Mouse (Mus musculus): ENCODE measurements around the gene Scaf4. TPM values are rescaled to one million over a fixed set of nuclear protein-coding genes. Genes with fewer than 3 reads are reported as not detected.
"Not testable (repeated sequence)": the region's sequence is repeated elsewhere in the genome, so short reads cannot be mapped to it uniquely, and the experiment has no call there.

Gene Scaf4
- polyA plus RNA-seq, 1 experiment from 2014 or later = 9.3 TPM

DNA sequence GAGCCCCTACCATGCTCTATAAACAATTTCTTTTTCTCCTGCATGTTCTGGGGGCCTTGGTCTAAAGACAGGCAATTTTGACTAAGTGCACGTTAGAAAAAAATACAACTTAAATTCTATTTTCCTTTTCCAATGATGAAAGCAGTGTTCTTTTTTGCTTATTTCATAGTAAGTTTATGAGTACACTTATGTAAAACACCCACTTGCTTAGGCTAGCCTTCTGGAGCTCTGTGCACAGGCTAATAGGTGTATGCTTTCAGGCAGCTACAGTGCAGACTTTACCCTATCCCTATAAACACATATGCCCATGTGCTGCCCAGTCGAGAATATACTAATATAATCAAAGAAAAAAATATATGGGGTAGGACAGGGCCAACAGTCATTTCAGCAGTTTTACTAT lies 31.8 kb downstream of the Scaf4 start:
- no peaks in the 10 kb centered on the region for H3K27me3 ChIP-seq (replicated peaks; ENCODE audit: control insufficient read depth, insufficient read depth, low read length)
- H3K4me1 ChIP-seq (replicated peaks; ENCODE audit: control insufficient read depth, insufficient read depth, low read length) = no peaks in the 10 kb centered on the region
- no peak overlapping the region for H3K27ac ChIP-seq (ENCODE audit: low read depth, low read length)
- H3K36me3 ChIP-seq (ENCODE audit: control insufficient read depth, insufficient read depth) = peaks cover 87% of the 10 kb centered on the region
- no peaks in the 10 kb centered on the region for H3K9me3 ChIP-seq (ENCODE audit: control insufficient read depth)
- H3K4me3 ChIP-seq (ENCODE audit: low read depth, low read length) = no peak overlapping the region
- no peak overlapping the region for H3K9ac ChIP-seq (ENCODE audit: low read depth, low read length)
- no peak for TF ChIP-seq CTCF (IDR thresholded peaks at IDR 0.05; ENCODE audit: low read depth)
- WGBS = 84% methylated on average over 2 of the region's 2 CpGs
- no peak for ATAC-seq
- H3K4me2 ChIP-seq (replicated peaks; ENCODE audit: low read depth) = no peak overlapping the region

DNA sequence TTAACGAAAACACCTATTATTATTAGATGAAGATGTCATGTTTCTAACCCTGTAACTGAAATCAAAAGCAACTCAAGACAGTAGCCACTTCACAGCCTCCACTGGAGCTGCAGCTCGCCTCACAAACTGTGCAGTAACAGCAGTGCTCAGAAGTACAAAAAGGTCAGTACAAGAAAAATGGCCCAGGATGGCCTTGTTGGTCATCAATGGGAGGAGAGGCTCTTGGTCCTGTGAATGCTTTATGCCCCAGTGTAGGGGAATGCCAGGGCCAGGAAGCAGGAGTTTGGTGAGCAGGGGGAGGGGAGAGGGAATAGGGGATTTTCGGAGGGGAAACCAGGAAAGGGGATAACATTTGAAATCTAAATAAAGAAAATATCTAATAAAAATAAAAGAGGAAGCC lies 33.0 kb downstream of the Scaf4 start:
- not testable (repeated sequence) for H3K4me3 ChIP-seq (ENCODE audit: low read depth, low read length); H3K27ac ChIP-seq (ENCODE audit: low read depth, low read length); H3K27me3 ChIP-seq (replicated peaks; ENCODE audit: control insufficient read depth, insufficient read depth, low read length); H3K9me3 ChIP-seq (ENCODE audit: control insufficient read depth); ATAC-seq; H3K4me1 ChIP-seq (replicated peaks; ENCODE audit: control insufficient read depth, insufficient read depth, low read length); H3K4me2 ChIP-seq (replicated peaks; ENCODE audit: low read depth); H3K9ac ChIP-seq (ENCODE audit: low read depth, low read length)
- 96% methylated on average over 3 of the region's 3 CpGs for WGBS
- peaks cover 86% of the 10 kb centered on the region for H3K36me3 ChIP-seq (ENCODE audit: control insufficient read depth, insufficient read depth)

DNA sequence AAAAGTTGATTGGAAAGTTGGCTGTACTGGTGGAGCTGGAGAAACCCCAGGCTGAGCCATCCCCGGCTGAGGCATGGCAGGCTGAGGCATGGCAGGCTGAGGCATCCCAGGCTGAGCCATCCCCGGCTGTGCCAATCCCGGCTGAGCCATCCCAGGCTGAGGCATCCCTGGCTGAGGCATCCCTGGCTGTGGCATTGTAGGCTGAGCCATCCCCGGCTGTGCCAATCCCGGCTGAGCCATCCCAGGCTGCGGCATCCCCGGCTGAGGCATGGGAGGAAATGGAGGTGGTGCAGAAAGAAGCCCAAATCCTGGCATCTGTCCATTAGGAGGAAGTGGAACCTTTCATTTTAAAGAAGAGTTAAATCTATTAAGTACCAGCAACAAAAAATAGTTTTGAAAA lies 34.2 kb downstream of the Scaf4 start:
- Histone ChIP-seq H3K4me2 (replicated peaks; ENCODE audit: low read depth) (no peak overlapping the region), H3K4me1 (replicated peaks; ENCODE audit: control insufficient read depth, insufficient read depth, low read length) (no peaks in the 10 kb centered on the region), H3K4me3 (ENCODE audit: low read depth, low read length) (no peak overlapping the region), H3K9ac (ENCODE audit: low read depth, low read length) (no peak overlapping the region), H3K27ac (ENCODE audit: low read depth, low read length) (no peak overlapping the region), H3K27me3 (replicated peaks; ENCODE audit: control insufficient read depth, insufficient read depth, low read length) (no peaks in the 10 kb centered on the region), H3K9me3 (ENCODE audit: control insufficient read depth) (no peaks in the 10 kb centered on the region), H3K36me3 (ENCODE audit: control insufficient read depth, insufficient read depth) (peaks cover 92% of the 10 kb centered on the region)
- TF ChIP-seq CTCF (IDR thresholded peaks at IDR 0.05; ENCODE audit: low read depth) = no peak
- WGBS = 93% methylated on average over 7 of the region's 7 CpGs
- ATAC-seq = no peak

DNA sequence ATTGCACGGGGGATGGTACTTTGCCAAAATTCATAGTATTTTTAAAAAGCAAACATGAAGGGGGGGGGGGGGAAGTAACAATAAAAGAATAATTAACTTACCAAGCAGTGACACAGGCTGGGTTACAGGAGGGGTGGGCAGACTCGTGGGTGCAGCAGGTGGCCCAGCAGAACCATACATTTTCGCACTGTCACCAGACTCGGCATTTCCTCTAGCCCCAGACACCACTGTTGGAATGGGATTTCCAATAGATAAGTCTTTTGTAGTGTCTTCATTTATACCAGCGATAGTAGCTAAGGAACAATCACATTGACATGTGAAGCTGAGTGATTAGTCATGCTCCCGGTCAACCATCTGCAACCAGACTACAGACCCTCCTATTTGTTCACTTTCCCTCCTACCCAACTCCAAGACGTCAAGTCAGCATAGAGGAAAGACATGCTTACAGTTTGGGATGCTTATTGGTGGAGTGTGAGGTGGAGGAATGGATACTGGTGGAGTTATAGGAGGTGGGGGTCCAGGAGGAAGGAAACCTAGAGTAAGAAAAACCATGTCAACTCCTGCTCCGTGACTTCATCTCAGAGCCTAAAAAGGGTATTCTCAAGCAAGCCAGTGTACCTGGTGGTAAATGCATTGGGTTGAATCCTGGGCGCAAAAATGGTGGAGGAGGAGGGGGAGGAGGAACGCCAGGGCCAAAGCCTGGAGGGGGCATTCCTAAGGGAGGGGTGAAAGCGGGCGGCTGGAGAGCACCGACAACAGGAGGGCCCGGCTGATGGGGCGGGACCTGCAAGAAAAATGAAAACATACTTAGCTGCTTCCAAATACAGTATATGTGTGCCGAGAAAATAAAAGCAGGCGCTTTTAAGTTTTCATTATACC lies 41.6 kb downstream of the Scaf4 start:
- Histone ChIP-seq H3K4me2 (replicated peaks; ENCODE audit: low read depth) (no peak overlapping the region), H3K9ac (ENCODE audit: low read depth, low read length) (no peak overlapping the region), H3K4me1 (replicated peaks; ENCODE audit: control insufficient read depth, insufficient read depth, low read length) (no peaks in the 10 kb centered on the region), H3K36me3 (ENCODE audit: control insufficient read depth, insufficient read depth) (peaks cover 83% of the 10 kb centered on the region), H3K9me3 (ENCODE audit: control insufficient read depth) (no peaks in the 10 kb centered on the region), H3K4me3 (ENCODE audit: low read depth, low read length) (no peak overlapping the region), H3K27me3 (replicated peaks; ENCODE audit: control insufficient read depth, insufficient read depth, low read length) (no peaks in the 10 kb centered on the region), H3K27ac (ENCODE audit: low read depth, low read length) (no peak overlapping the region)
- WGBS = 79% methylated on average over 17 of the region's 17 CpGs
- ATAC-seq = no peak
- TF ChIP-seq CTCF (IDR thresholded peaks at IDR 0.05; ENCODE audit: low read depth) = no peak

DNA sequence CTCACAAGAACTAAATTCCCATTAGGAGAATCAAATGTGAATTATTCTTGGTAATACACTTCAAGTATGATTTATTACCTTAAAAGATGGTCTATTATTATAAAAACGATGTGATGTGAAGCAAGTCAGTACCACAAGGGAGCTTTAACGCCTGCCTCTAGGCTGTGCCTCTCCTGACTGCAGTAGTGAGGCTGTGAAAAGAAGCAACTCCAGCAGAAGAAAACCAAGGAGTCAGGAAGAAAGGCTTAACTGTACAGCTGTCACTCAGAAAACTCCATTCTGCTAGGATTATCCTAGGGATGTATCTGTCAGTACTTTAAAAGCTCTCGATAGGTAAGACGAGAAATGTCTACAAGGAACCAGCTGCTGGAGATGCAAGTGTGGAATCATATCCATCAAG lies 42.4 kb downstream of the Scaf4 start:
- Histone ChIP-seq H3K9ac (ENCODE audit: low read depth, low read length) (no peak overlapping the region), H3K27me3 (replicated peaks; ENCODE audit: control insufficient read depth, insufficient read depth, low read length) (no peaks in the 10 kb centered on the region), H3K27ac (ENCODE audit: low read depth, low read length) (no peak overlapping the region), H3K4me1 (replicated peaks; ENCODE audit: control insufficient read depth, insufficient read depth, low read length) (no peaks in the 10 kb centered on the region), H3K36me3 (ENCODE audit: control insufficient read depth, insufficient read depth) (peaks cover 80% of the 10 kb centered on the region), H3K4me3 (ENCODE audit: low read depth, low read length) (no peak overlapping the region), H3K4me2 (replicated peaks; ENCODE audit: low read depth) (no peak overlapping the region), H3K9me3 (ENCODE audit: control insufficient read depth) (no peaks in the 10 kb centered on the region)
- no peak for TF ChIP-seq CTCF (IDR thresholded peaks at IDR 0.05; ENCODE audit: low read depth)
- no peak for ATAC-seq
- WGBS = 88% methylated on average over 4 of the region's 4 CpGs

DNA sequence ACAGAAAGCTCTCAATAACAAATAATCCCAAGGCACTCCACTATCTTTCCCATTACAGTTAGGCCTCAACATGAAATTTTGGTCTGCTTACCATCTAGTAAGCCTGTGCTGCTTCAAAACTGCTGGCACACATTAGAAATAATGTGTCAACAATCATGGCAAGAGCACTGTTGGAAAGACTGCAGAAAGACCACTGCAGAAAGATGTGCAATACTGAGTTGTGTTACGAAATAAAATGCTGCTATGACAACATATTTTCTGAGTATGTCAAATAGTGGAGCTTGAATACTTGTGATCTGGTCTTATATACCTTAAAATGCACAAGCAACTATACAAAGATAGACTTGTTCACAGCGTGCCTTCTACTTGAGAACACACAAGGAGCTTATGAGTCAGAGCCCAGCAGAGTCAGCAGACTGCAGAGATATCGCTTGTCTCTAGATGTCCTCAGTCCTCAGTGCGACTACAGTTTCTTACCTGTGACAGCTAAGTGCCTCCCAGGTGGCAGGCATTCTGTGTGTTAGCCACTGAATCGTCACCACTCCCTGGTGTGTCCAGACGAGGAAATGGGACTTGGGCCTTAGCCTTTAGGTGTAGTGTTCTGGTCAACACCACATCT lies 45.1 kb downstream of the Scaf4 start:
- Histone ChIP-seq H3K4me3 (ENCODE audit: low read depth, low read length) (no peak overlapping the region), H3K36me3 (ENCODE audit: control insufficient read depth, insufficient read depth) (peaks cover 56% of the 10 kb centered on the region), H3K27ac (ENCODE audit: low read depth, low read length) (no peak overlapping the region), H3K4me2 (replicated peaks; ENCODE audit: low read depth) (no peak overlapping the region), H3K4me1 (replicated peaks; ENCODE audit: control insufficient read depth, insufficient read depth, low read length) (no peaks in the 10 kb centered on the region), H3K27me3 (replicated peaks; ENCODE audit: control insufficient read depth, insufficient read depth, low read length) (no peaks in the 10 kb centered on the region), H3K9me3 (ENCODE audit: control insufficient read depth) (no peaks in the 10 kb centered on the region), H3K9ac (ENCODE audit: low read depth, low read length) (no peak overlapping the region)
- peak; percentile 36 for TF ChIP-seq CTCF (IDR thresholded peaks at IDR 0.05; ENCODE audit: low read depth)
- 74% methylated on average over 6 of the region's 6 CpGs for WGBS
- ATAC-seq = peak; percentile 65

Data from intestine, postnatal 0 days (tissue).